Mouse (Mus musculus) heart, adult 2 months (tissue): ENCODE measurements around the gene Gm21904.
"Not testable (repeated sequence)": the region's sequence is repeated elsewhere in the genome, so short reads cannot be mapped to it uniquely, and the experiment has no call there.

ENCODE experiments used
- CTCF ChIP-seq: fragments of 200-600 bp; IDR thresholded peaks from 2 replicates; pipeline ENCODE4 v1.8.1; 2022; ENCODE audit warnings: antibody characterized with exemption, mild to moderate bottlenecking, moderate library complexity
- EP300 ChIP-seq: fragments of 200-500 bp; IDR thresholded peaks from 2 replicates; pipeline ENCODE4 v1.6.1; 2011; ENCODE audit warnings: low read depth, low read length, control low read depth; ENCODE audit not compliant: insufficient read depth

DNA sequence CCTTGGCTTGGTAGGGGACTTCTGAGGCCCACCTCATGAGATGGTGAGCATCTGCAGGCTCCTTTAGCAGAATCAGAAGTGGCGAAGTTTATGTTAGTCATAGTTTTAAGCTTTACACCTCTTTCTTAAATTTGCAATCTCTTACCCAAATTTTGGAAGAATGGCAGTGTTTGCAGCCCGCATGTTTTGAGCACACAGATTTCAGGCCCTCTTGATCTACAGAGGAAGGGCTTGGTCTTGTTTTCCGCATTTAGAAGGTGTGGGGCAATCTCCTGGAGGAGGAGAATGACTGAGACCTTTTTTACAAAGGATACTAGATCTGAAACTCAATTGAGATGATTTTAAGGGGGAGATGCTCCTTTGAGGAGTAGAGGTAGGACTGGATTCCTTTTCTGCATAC is at the start of gene Gm21904:
- TF ChIP-seq EP300, CTCF: not testable (repeated sequence)
